Mouse (Mus musculus) thymus, adult 2 months (tissue): ENCODE data around the gene Noxa1.

Experiments used
- CTCF ChIP-seq: fragments of 200-500 bp; IDR thresholded peaks from 2 replicates; pipeline ENCODE4 v1.5.1; 2012; ENCODE audit warnings: mild to moderate bottlenecking, control low read depth, low read length, moderate library complexity, borderline replicate concordance; ENCODE audit not compliant: control insufficient read depth, poor library complexity, insufficient read depth; ENCODE audit errors: extremely low read depth
- POLR2A ChIP-seq: fragments of 200-500 bp; IDR thresholded peaks from 2 replicates; pipeline ENCODE4 v1.6.1; 2012; ENCODE audit warnings: mild to moderate bottlenecking, low read length, control low read depth, moderate library complexity; ENCODE audit not compliant: control insufficient read depth, poor library complexity, insufficient read depth; ENCODE audit errors: extremely low read depth

- TF ChIP-seq POLR2A, result no peak
- no peak for TF ChIP-seq CTCF
Measured at GRCm38 (mm10) chr2:25050921-25051320, 44.0 kb downstream of the Noxa1 start.
